ENCODE assay signal across 24 mouse cellular contexts in genomic region chr1:124035306-124035990, GRCm38 (mm10). TPM values are rescaled to one million over a fixed set of nuclear protein-coding genes. Genes with fewer than 3 reads are reported as not detected.
DNase-seq lines count a peak whose midpoint lies in the region; TF ChIP-seq lines count a peak whose summit lies in the region.
"Had no signal": no experiment of that assay in that cellular context is flagged by ENCODE, and none has a peak within 500 bp of the region (broad histone marks: within the 10 kb centered on the region; RNA-seq: fewer than 3 reads in every experiment).

No protein-coding gene starts in this region.

- TF ChIP-seq POLR2A in cerebellum, adult 2 months (IDR thresholded peaks at IDR 0.05; ENCODE audit: borderline replicate concordance, insufficient read depth, low read length), result no peak

- WGBS in cerebellum, adult 2 months, result 7% methylated on average over 4 of the region's 4 CpGs

- DNase-seq in cerebellum, adult 18-20 months, result peak; percentile 25 to 33
- DNase-seq in cerebellum, postnatal 36 days, result no peak
- peak; percentile 76 for DNase-seq in brain, adult 2 months (ENCODE audit: low read depth, low spot score)
- peak in 1 of 2 experiments; percentile 61 for DNase-seq in cerebellum, adult 2 months
- peak; percentile 42 for DNase-seq in cerebellum, adult 9-11 months
- no peak for DNase-seq in right cerebral cortex, postnatal 25 days
- DNase-seq in adipocyte (ENCODE audit: low spot score), result no peak
- DNase-seq: adrenal gland, adult 8-10 months; adrenal gland, postnatal 25 days; embryo, embryonic 11 days; gastrocnemius, postnatal 25 days; heart, adult 2 months; kidney, adult 2 months had no signal

- H3K27me3 ChIP-seq in cerebellum, adult 2 months (ENCODE audit: control insufficient read depth, insufficient read depth, low read length), result no peaks in the 10 kb centered on the region
- H3K27me3 ChIP-seq: embryonic facial prominence, embryonic 13.5 days; forebrain, embryonic 12.5 days; forebrain, embryonic 15.5 days; hindbrain, embryonic 12.5 days; hindbrain, embryonic 15.5 days had no signal

- TF ChIP-seq CTCF in cerebellum, adult 2 months (IDR thresholded peaks at IDR 0.05; ENCODE audit: borderline replicate concordance, insufficient read depth, low read depth, low read length), result no peak

- H3K4me1 ChIP-seq in cerebellum, adult 2 months (ENCODE audit: control insufficient read depth, insufficient read depth, low read length), result peaks cover 3% of the 10 kb centered on the region; the same call in 1 of the 2 replicates
- H3K4me1 ChIP-seq: embryonic facial prominence, embryonic 10.5 days; embryonic facial prominence, embryonic 13.5 days; forebrain, embryonic 12.5 days; forebrain, embryonic 15.5 days; heart, embryonic 10.5 days; hindbrain, embryonic 12.5 days; hindbrain, embryonic 15.5 days had no signal

- H3K4me3 ChIP-seq in cerebellum, adult 2 months (replicated peaks; ENCODE audit: insufficient read depth, low read depth, low read length), result no peak overlapping the region
- H3K4me3 ChIP-seq: embryonic facial prominence, embryonic 10.5 days; embryonic facial prominence, embryonic 13.5 days; erythroblast, embryonic 14.5 days; forebrain, embryonic 12.5 days; forebrain, embryonic 15.5 days; heart, adult 2 months; heart, embryonic 10.5 days; hindbrain, embryonic 12.5 days; hindbrain, embryonic 15.5 days had no signal

- H3K27ac ChIP-seq in cerebellum, adult 2 months (ENCODE audit: insufficient read depth, low read length), result peak overlapping the region; percentile 28; the same call in 1 of the 2 replicates
- H3K27ac ChIP-seq: embryonic facial prominence, embryonic 10.5 days; embryonic facial prominence, embryonic 13.5 days; forebrain, embryonic 12.5 days; forebrain, embryonic 15.5 days; heart, adult 2 months; heart, embryonic 10.5 days; hindbrain, embryonic 12.5 days; hindbrain, embryonic 15.5 days had no signal

RNA-seq across cellular contexts. Expression of gene Dpp10, which starts 9.9 kb away (rescaled TPM):
- 51.7 and 60.5 TPM in 2 replicates for polyA plus RNA-seq in cerebellum, adult 2 months (2012; rRNA removed)
- polyA plus RNA-seq: C2C12; erythroblast, embryonic 14.5 days; gonadal fat pad, adult 2 months; heart, adult 2 months; heart, postnatal 0 days had no signal

Comparison
In these comparisons a context has a peak if more than half of its experiments do, and no peak if none do; other contexts are left out.
1. DNase-seq: peak in cerebellum, adult 18-20 months (2 of 2), brain, adult 2 months (single experiment) and cerebellum, adult 9-11 months (single experiment); none in cerebellum, postnatal 36 days (0 of 2), right cerebral cortex, postnatal 25 days (single experiment) and adipocyte (single experiment).